Comparison of ENCODE assay signal across 27 mouse cellular contexts in the genomic region with DNA sequence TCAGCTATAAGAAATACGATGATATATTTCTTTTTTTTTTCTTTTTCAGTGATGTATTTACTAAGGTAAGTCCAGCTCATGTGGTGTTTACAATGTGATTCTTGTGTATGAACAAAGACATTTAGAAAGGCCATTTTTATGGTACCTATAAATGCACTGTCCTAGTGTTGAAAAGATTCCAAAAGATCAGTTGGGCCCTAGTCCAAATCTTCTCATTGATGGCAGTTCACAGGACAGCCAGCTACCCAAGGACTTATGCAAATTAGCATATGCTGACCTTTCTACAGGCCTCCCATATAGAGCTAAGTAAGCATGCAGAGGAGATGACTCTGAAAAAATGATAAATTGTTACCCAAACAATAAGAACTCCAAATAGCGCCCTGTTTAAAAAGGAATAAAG.
DNase-seq lines count a peak whose midpoint lies in the region; ATAC-seq and TF ChIP-seq lines count a peak whose summit lies in the region.
"Had no signal": no experiment of that assay in that cellular context is flagged by ENCODE, and none has a peak within 500 bp of the region (broad histone marks: within the 10 kb centered on the region; RNA-seq: fewer than 3 reads in every experiment).

No protein-coding gene starts in this region.

- no peak overlapping the region for H3K4me3 ChIP-seq in heart, adult 2 months
- H3K4me3 ChIP-seq in heart, embryonic 16.5 days (ENCODE audit: low read length) = no peak overlapping the region
- H3K4me3 ChIP-seq in layer of hippocampus, adult 2 months = no peak overlapping the region
- H3K4me3 ChIP-seq: forebrain, embryonic 13.5 days; myocyte; neural tube, embryonic 12.5 days had no signal

- H3K79me2 ChIP-seq in heart, adult 2 months (replicated peaks; ENCODE audit: control insufficient read depth, insufficient read depth, low read length) = no peaks in the 10 kb centered on the region

- no peaks in the 10 kb centered on the region for H3K27me3 ChIP-seq in heart, adult 2 months (ENCODE audit: control insufficient read depth, insufficient read depth, low read length)
- H3K27me3 ChIP-seq in heart, embryonic 16.5 days (ENCODE audit: control insufficient read depth, insufficient read depth, low read length) = no peaks in the 10 kb centered on the region
- H3K27me3 ChIP-seq: forebrain, embryonic 13.5 days; neural tube, embryonic 12.5 days had no signal

- TF ChIP-seq CTCF in heart, adult 2 months (IDR thresholded peaks at IDR 0.05) = no peak
- no peak for TF ChIP-seq CTCF in layer of hippocampus, adult 2 months (conservative IDR thresholded peaks at IDR 0.05)

- H3K36me3 ChIP-seq in heart, adult 2 months (ENCODE audit: control insufficient read depth, insufficient read depth, low read length) = peaks cover 11% of the 10 kb centered on the region; the same call in 1 of the 2 replicates
- no peaks in the 10 kb centered on the region for H3K36me3 ChIP-seq in heart, embryonic 16.5 days (ENCODE audit: control insufficient read depth, insufficient read depth)
- H3K36me3 ChIP-seq: neural tube, embryonic 12.5 days had no signal

- 90% methylated on average over 2 of the region's 2 CpGs for WGBS in heart, adult 2 months
- WGBS in heart, embryonic 16.5 days = 89% methylated on average over 2 of the region's 2 CpGs

- H3K4me1 ChIP-seq in heart, adult 2 months (ENCODE audit: control insufficient read depth, insufficient read depth, low read length) = peaks cover 14% of the 10 kb centered on the region
- peaks cover 35% of the 10 kb centered on the region for H3K4me1 ChIP-seq in heart, embryonic 16.5 days (ENCODE audit: control insufficient read depth, insufficient read depth, low read length)
- H3K4me1 ChIP-seq: forebrain, embryonic 13.5 days had no signal

- intact Hi-C loops in heart, adult 2 months (cut with DNase I) = loop anchor here (10.0 kb wide), 1 partner anchor 281 kb away; no protein-coding TSS in a partner anchor
- intact Hi-C loops in heart, postnatal 14 days (cut with DNase I) = no loop called here
- intact Hi-C loops in heart, postnatal 10 days (cut with DNase I) = no loop called here

- no peaks in the 10 kb centered on the region for H3K9me3 ChIP-seq in heart, embryonic 16.5 days (replicated peaks; ENCODE audit: control insufficient read depth, low read length)
- H3K9me3 ChIP-seq: forebrain, embryonic 13.5 days; neural tube, embryonic 12.5 days had no signal

- peak overlapping the region; percentile 76 for H3K27ac ChIP-seq in heart, adult 2 months
- H3K27ac ChIP-seq in heart, embryonic 16.5 days (ENCODE audit: low read length) = peak overlapping the region; percentile 77
- peak overlapping the region; percentile 9; the same call in 1 of the 2 replicates for H3K27ac ChIP-seq in layer of hippocampus, adult 2 months
- H3K27ac ChIP-seq: forebrain, embryonic 13.5 days; hindbrain, postnatal 0 days; liver, embryonic 14.5 days; macrophage; neural tube, embryonic 12.5 days had no signal

- TF ChIP-seq POLR2A in heart, adult 2 months (IDR thresholded peaks at IDR 0.05; ENCODE audit: insufficient read depth, low read depth, low read length) = no peak

- H3K9ac ChIP-seq in heart, adult 2 months (ENCODE audit: low read depth, low read length) = no peak overlapping the region
- no peak overlapping the region for H3K9ac ChIP-seq in heart, embryonic 16.5 days (ENCODE audit: low read length)
- H3K9ac ChIP-seq: forebrain, embryonic 13.5 days; liver, embryonic 14.5 days; neural tube, embryonic 12.5 days had no signal

- no peak for DNase-seq in heart, adult 2 months
- DNase-seq in heart, postnatal 14 days = no peak
- no peak for DNase-seq in heart, postnatal 10 days
- DNase-seq in layer of hippocampus, adult 2 months (ENCODE audit: low spot score in 2 of 2) = peak in 1 of 2 experiments; percentile 6
- DNase-seq in layer of hippocampus, postnatal 10 days (ENCODE audit: low spot score in 2 of 2) = no peak
- DNase-seq: adrenal gland, postnatal 14 days; cerebellum, adult 18-20 months; cerebellum, postnatal 36 days; gastrocnemius, postnatal 14 days; kidney, postnatal 14 days; layer of hippocampus, postnatal 36 days; liver; lung, adult 2 months; lung, postnatal 10 days; spleen, adult 18-20 months; thymus, postnatal 14 days had no signal

- no peak for TF ChIP-seq EP300 in heart, adult 2 months (IDR thresholded peaks at IDR 0.05; ENCODE audit: insufficient read depth, low read depth, low read length)

- ATAC-seq in heart, embryonic 16.5 days (replicated peaks; ENCODE audit: extremely low read depth, insufficient read depth, low FRiP score) = no peak
- ATAC-seq in inflammation-experienced regulatory T-cells, adult 6 months = no peak
- ATAC-seq: CD4-positive, CD25-positive, alpha-beta regulatory T cell, adult 4 months; forebrain, embryonic 13.5 days; hindbrain, postnatal 0 days; intestine, embryonic 16.5 days; midbrain, embryonic 16.5 days had no signal

- no peak overlapping the region for H3K4me2 ChIP-seq in heart, embryonic 16.5 days (ENCODE audit: low read depth, low read length)
- H3K4me2 ChIP-seq: forebrain, embryonic 13.5 days; neural tube, embryonic 12.5 days had no signal

Comparison
In these comparisons a context has a peak if more than half of its experiments do, and no peak if none do; other contexts are left out.
1. H3K27ac ChIP-seq: peak in every context shown above with its lines; median percentile 77 in heart, embryonic 16.5 days; 76 in heart, adult 2 months; 9 in layer of hippocampus, adult 2 months.